Mouse (Mus musculus) adrenal gland, postnatal 10 days (tissue): ENCODE measurements around the gene Gng11. TPM values are rescaled to one million over a fixed set of nuclear protein-coding genes. Genes with fewer than 3 reads are reported as not detected.

Source experiments
- total RNA-seq, 2 experiments: library from RNA; stranded (reverse); gene quantifications; 2 replicates each; pipeline ENCODE4 v1.2.3; 2021

Gene Gng11
- total RNA-seq, 2 experiments from 2014 or later = 65.8 to 74.1 TPM

Other genes with a start within 250 kb of the Gng11 start
- under 1 TPM; 0.18 to 0.27 TPM for gene Calcr, start 239.2 kb upstream of the Gng11 start, total RNA-seq
- 10 to 100 TPM in 1 of 2 experiments, 1 to 10 TPM in 1; 7.1 to 11.1 TPM for gene Tfpi2, start 15.0 kb upstream of the Gng11 start, total RNA-seq
- gene Gngt1, start 10.1 kb upstream of the Gng11 start, total RNA-seq = not detected
- 10 to 100 TPM; 63.4 to 68.5 TPM for gene Bet1, start 83.1 kb downstream of the Gng11 start, total RNA-seq